Mouse (Mus musculus): ENCODE measurements around the gene Car9. TPM values are rescaled to one million over a fixed set of nuclear protein-coding genes. Genes with fewer than 3 reads are reported as not detected.
A peak's percentile ranks its signal among the peaks of the same experiment; 100 is the strongest.

The Car9 gene
- total and polyA plus RNA-seq, 3 experiments, result not detected

DNA sequence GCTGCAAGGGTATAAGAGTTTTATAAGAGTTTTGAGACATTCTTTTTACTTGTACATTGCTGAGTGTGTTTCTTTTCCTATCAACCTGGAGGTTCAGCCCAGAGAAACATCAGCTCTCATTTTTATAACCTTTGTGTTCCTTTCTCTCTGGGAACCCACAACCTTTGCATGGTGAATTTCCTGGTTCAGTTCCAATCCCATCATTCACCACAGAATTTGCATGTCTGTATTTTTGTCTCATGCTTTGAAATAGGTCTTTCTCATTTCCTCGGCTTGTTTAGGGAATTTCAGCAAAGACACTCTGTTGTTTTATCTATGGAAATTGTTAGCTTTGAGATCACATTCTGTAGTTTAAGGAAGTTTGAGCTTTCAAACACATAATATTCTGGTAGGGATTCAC is 33.1 kb upstream of the Car9 start:
- no peaks in the 10 kb centered on the region for H3K36me3 ChIP-seq (replicated peaks in 1 of 2; ENCODE audit: control insufficient read depth in 1 of 2, insufficient read depth in 1 of 2, low read length in 1 of 2)
- H3K9me3 ChIP-seq (replicated peaks; ENCODE audit: low read length), result peaks cover 9% of the 10 kb centered on the region
- peaks cover 10 to 40% of the 10 kb centered on the region in 2 experiments for H3K4me1 ChIP-seq (ENCODE audit: control insufficient read depth in 1 of 2, insufficient read depth in 2 of 2)
- H3K27ac ChIP-seq (ENCODE audit: insufficient read depth, low read depth), result no peak overlapping the region
- dilution Hi-C loops (cut with MboI; ENCODE audit: extremely low pct_ligation_motif_present, extremely low pct_unique_long_range_greater_than_20kb, low sequenced_read_pairs), result no loop called here
- TF ChIP-seq ZNF384 (IDR thresholded peaks at IDR 0.05; ENCODE audit: low read depth, low read length) (no peak), MAZ (IDR thresholded peaks at IDR 0.05; ENCODE audit: low read depth, low read length) (no peak), MYC (IDR thresholded peaks at IDR 0.05; ENCODE audit: low read depth, low read length) (no peak), USF2 (conservative IDR thresholded peaks at IDR 0.05; ENCODE audit: low read depth, low read length) (no peak), SMC3 (IDR thresholded peaks at IDR 0.05; ENCODE audit: low read depth, low read length) (no peak), ETS1 (conservative IDR thresholded peaks at IDR 0.05; ENCODE audit: low read depth, low read length) (peak; percentile 60), KAT2A (IDR thresholded peaks at IDR 0.05; ENCODE audit: insufficient replicate concordance, low read length) (no peak), ZMIZ1 (IDR thresholded peaks at IDR 0.05; ENCODE audit: low read depth, low read length) (no peak), SIN3A (IDR thresholded peaks at IDR 0.05; ENCODE audit: low read length) (no peak), CTCF (conservative IDR thresholded peaks at IDR 0.05 in 1 of 2, IDR thresholded peaks at IDR 0.05 in 1 of 2; ENCODE audit: low read depth in 2 of 2, low read length in 2 of 2) (no peak), MAFK (IDR thresholded peaks at IDR 0.05; ENCODE audit: insufficient replicate concordance, low read length) (peak; percentile 86), TBP (conservative IDR thresholded peaks at IDR 0.05; ENCODE audit: low read depth, low read length) (no peak), MXI1 (IDR thresholded peaks at IDR 0.05; ENCODE audit: low read depth, low read length) (no peak), E2F4 (IDR thresholded peaks at IDR 0.05; ENCODE audit: insufficient replicate concordance, low read depth, low read length) (no peak), JUN (IDR thresholded peaks at IDR 0.05; ENCODE audit: insufficient read depth, low read depth, low read length) (no peak), POLR2A (IDR thresholded peaks at IDR 0.05; ENCODE audit: low read depth, low read length) (no peak), RCOR1 (conservative IDR thresholded peaks at IDR 0.05; ENCODE audit: low read depth, low read length) (no peak), NELFE (IDR thresholded peaks at IDR 0.05; ENCODE audit: low read depth, low read length) (no peak), NRF1 (IDR thresholded peaks at IDR 0.05; ENCODE audit: low read depth, low read length) (no peak), UBTF (IDR thresholded peaks at IDR 0.05; ENCODE audit: low read depth, low read length) (no peak), EP300 (IDR thresholded peaks at IDR 0.05; ENCODE audit: low read length) (peak; percentile 86), IRF4 (IDR thresholded peaks at IDR 0.05; ENCODE audit: low read depth, low read length) (peak; percentile 73), MAX (IDR thresholded peaks at IDR 0.05; ENCODE audit: low read length) (no peak), TCF12 (IDR thresholded peaks at IDR 0.05; ENCODE audit: low read depth, low read length) (peak; percentile 50; the same call in 1 of the 2 replicates), PAX5 (IDR thresholded peaks at IDR 0.05; ENCODE audit: low read length) (no peak), BHLHE40 (IDR thresholded peaks at IDR 0.05; ENCODE audit: low read depth, low read length) (peak; percentile 78), ZKSCAN1 (IDR thresholded peaks at IDR 0.05; ENCODE audit: borderline replicate concordance, low read depth, low read length) (no peak), JUND (conservative IDR thresholded peaks at IDR 0.05; ENCODE audit: low read depth, low read length) (no peak), ELF1 (IDR thresholded peaks at IDR 0.05; ENCODE audit: low read depth, low read length) (peak; percentile 27; the same call in 1 of the 2 replicates), CHD2 (IDR thresholded peaks at IDR 0.05; ENCODE audit: low read length) (no peak), RAD21 (IDR thresholded peaks at IDR 0.05; ENCODE audit: low read depth, low read length) (no peak), GABPA (IDR thresholded peaks at IDR 0.05; ENCODE audit: insufficient replicate concordance, low read depth, low read length) (no peak), POLR2AphosphoS2 (IDR thresholded peaks at IDR 0.05; ENCODE audit: low read depth, low read length) (no peak), USF1 (IDR thresholded peaks at IDR 0.05; ENCODE audit: low read depth, low read length) (no peak), CHD1 (IDR thresholded peaks at IDR 0.05; ENCODE audit: low read depth, low read length) (no peak), HCFC1 (IDR thresholded peaks at IDR 0.05; ENCODE audit: low read depth, low read length) (no peak), MEF2A (IDR thresholded peaks at IDR 0.05; ENCODE audit: borderline replicate concordance, low read depth, low read length) (peak; percentile 83), ZC3H11A (IDR thresholded peaks at IDR 0.05; ENCODE audit: low read depth, low read length) (no peak)
- no peak overlapping the region for H3K9ac ChIP-seq (ENCODE audit: insufficient read depth, low read depth)
- H3K79me2 ChIP-seq (replicated peaks; ENCODE audit: control insufficient read depth, extremely low read depth, insufficient read depth, poor library complexity, severe bottlenecking), result no peaks in the 10 kb centered on the region
- peak; percentile 79 for DNase-seq (ENCODE audit: extremely low read depth)
- H3K4me2 ChIP-seq (ENCODE audit: insufficient read depth, low read depth, poor library complexity, severe bottlenecking), result peak overlapping the region; percentile 25; the same call in 1 of the 2 replicates
- in situ Hi-C loops (cut with MboI; ENCODE audit: low pct_ligation_motif_present, low pct_unique_long_range_greater_than_20kb, low sequenced_read_pairs), result no loop called here
- no peak overlapping the region for H3K4me3 ChIP-seq (replicated peaks in 1 of 3; ENCODE audit: low read depth in 2 of 3, low read length in 2 of 3, poor library complexity in 1 of 3)
- H3K27me3 ChIP-seq (replicated peaks), result no peaks in the 10 kb centered on the region

Data from CH12.LX (cell line).